Mouse (Mus musculus) lung, postnatal 0 days (tissue): ENCODE results near the gene Calcoco2. TPM values are rescaled to one million over a fixed set of nuclear protein-coding genes. Genes with fewer than 3 reads are reported as not detected.
A peak's percentile ranks its signal among the peaks of the same experiment; 100 is the strongest.

Source experiments
- ATAC-seq: fragments of 200-750 bp; cut with Nextera tagmentation; 2 replicates; pipeline ENCODE4 v1.8.0; 2017; ENCODE audit warnings: moderate library complexity
- DNase-seq: peaks from one replicate; pipeline ENCODE4 v3.0.0-alpha.2; 2016; ENCODE audit warnings: low spot score
- H3K27ac ChIP-seq: fragments of 300-500 bp; sonication (generic); 2 replicates; pipeline ENCODE4 v1.5.1; 2014; ENCODE audit warnings: antibody characterized with exemption, mild to moderate bottlenecking, low read length, mixed read lengths
- H3K27me3 ChIP-seq: fragments of 300-500 bp; sonication (generic); replicated peaks from 2 replicates; pipeline ENCODE4 v1.6.1; 2014; ENCODE audit warnings: low read length, mixed read lengths; ENCODE audit not compliant: insufficient read depth
- H3K36me3 ChIP-seq: fragments of 300-500 bp; sonication (generic); 2 replicates; pipeline ENCODE4 v1.6.1; 2014; ENCODE audit warnings: low read length, mixed read lengths; ENCODE audit not compliant: insufficient read depth
- H3K4me1 ChIP-seq: fragments of 300-500 bp; sonication (generic); 2 replicates; pipeline ENCODE4 v1.6.1; 2014; ENCODE audit warnings: antibody characterized with exemption, low read depth, low read length, mixed read lengths; ENCODE audit not compliant: insufficient read depth
- H3K4me2 ChIP-seq: fragments of 300-500 bp; sonication (generic); replicated peaks from 2 replicates; pipeline ENCODE4 v1.6.1; 2014; ENCODE audit warnings: low read depth, mild to moderate bottlenecking, low read length, moderate library complexity, mixed read lengths
- H3K4me3 ChIP-seq: fragments of 300-500 bp; sonication (generic); 2 replicates; pipeline ENCODE4 v1.5.1; 2014; ENCODE audit warnings: low read depth, low read length
- H3K9ac ChIP-seq: fragments of 300-500 bp; sonication (generic); replicated peaks from 2 replicates; pipeline ENCODE4 v1.6.1; 2014; ENCODE audit warnings: low read depth, mild to moderate bottlenecking
- H3K9me3 ChIP-seq: fragments of 300-500 bp; sonication (generic); 2 replicates; pipeline ENCODE4 v1.6.1; 2016; ENCODE audit warnings: low read length, mixed read lengths
- CTCF ChIP-seq: IDR thresholded peaks from 2 replicates; pipeline ENCODE4 v1.5.1; 2016; ENCODE audit warnings: antibody characterized with exemption, mild to moderate bottlenecking
- EP300 ChIP-seq: IDR thresholded peaks from 2 replicates; pipeline ENCODE4 v1.6.1; 2016; ENCODE audit warnings: antibody characterized with exemption, mild to moderate bottlenecking, control low read depth
- WGBS: fragments of 180-500 bp; shearing (Covaris S2); extraction: QIAGEN DNeasy Blood & Tissue Kit; methylation state at CpG from one replicate; pipeline ENCODE4 v1.1.7; 2014; 5-methylcytosine and 5-hydroxymethylcytosine counted together
- polyA plus RNA-seq: library from polyadenylated mRNA; unstranded; fragments of >200 nt; fragmentation: Nextera tagmentation; extraction: Ambion mirVana; gene quantifications from 2 replicates; pipeline ENCODE4 v1.2.1, GENCODE M21; 2015

The Calcoco2 gene
- polyA plus RNA-seq, 1 experiment from 2014 or later: 0.74 TPM

- H3K27me3 ChIP-seq: no peaks in the 10 kb centered on the region
These were observed 46.4 kb downstream of the Calcoco2 start, which contains the start of gene Ube2z for GRCm38 (mm10) chr11:96065215-96065911. Gene Ube2z, minus strand, starts transcription at chr11:96065388.

GRCm38 (mm10) chr11:96064521-96065214 is 47.1 kb downstream of the Calcoco2 start:
- Histone ChIP-seq H3K4me2 (peak overlapping the region; percentile 76), H3K4me3 (peak overlapping the region; percentile 76), H3K4me1 (peaks cover 8% of the 10 kb centered on the region; the same call in 1 of the 2 replicates), H3K9ac (peak overlapping the region; percentile 88), H3K27ac (peak overlapping the region; percentile 88), H3K36me3 (peaks cover 7% of the 10 kb centered on the region; the same call in 1 of the 2 replicates), H3K27me3 (no peaks in the 10 kb centered on the region), H3K9me3 (no peaks in the 10 kb centered on the region)
- peak; percentile 58 for ATAC-seq
- WGBS: 2% methylated on average over 25 of the region's 64 CpGs
- DNase-seq: peak; percentile 58
- TF ChIP-seq CTCF (no peak), EP300 (no peak)

More at GRCm38 (mm10) chr11:96065215-96065911, 46.4 kb downstream of the Calcoco2 start, which contains the start of gene Ube2z:
- Histone ChIP-seq H3K4me1 (peaks cover 8% of the 10 kb centered on the region; the same call in 1 of the 2 replicates), H3K36me3 (peaks cover 6% of the 10 kb centered on the region; the same call in 1 of the 2 replicates), H3K9ac (peak within 1 kb of the TSS; percentile 88), H3K9me3 (no peaks in the 10 kb centered on the region), H3K4me3 (peak within 1 kb of the TSS; percentile 76), H3K27ac (peak within 1 kb of the TSS; percentile 88), H3K4me2 (peak within 1 kb of the TSS; percentile 76)
- ATAC-seq (peak; percentile 98), DNase-seq (peak; percentile 98)
- TF ChIP-seq CTCF (peak; percentile 38), EP300 (no peak)
- 5% methylated on average over 41 of the region's 50 CpGs for WGBS

GRCm38 (mm10) chr11:96058309-96058708 is 53.5 kb downstream of the Calcoco2 start:
- 93% methylated on average over 4 of the region's 4 CpGs for WGBS
- 0 out of 2 replicates have a peak, but pooled peaks cover 2% of the 10 kb centered on the region for H3K4me1 ChIP-seq
- no peak overlapping the region for H3K4me2 ChIP-seq
- TF ChIP-seq EP300: no peak
- no peak for TF ChIP-seq CTCF
- DNase-seq (no peak), ATAC-seq (no peak)
- no peak overlapping the region for H3K9ac ChIP-seq
- no peaks in the 10 kb centered on the region for H3K27me3 ChIP-seq
- H3K4me3 ChIP-seq: no peak overlapping the region
- H3K27ac ChIP-seq: no peak overlapping the region
- no peaks in the 10 kb centered on the region for H3K9me3 ChIP-seq
- H3K36me3 ChIP-seq: peaks cover 27% of the 10 kb centered on the region; the same call in 1 of the 2 replicates

GRCm38 (mm10) chr11:96050854-96051253 is 60.9 kb downstream of the Calcoco2 start:
- DNase-seq (no peak), ATAC-seq (no peak)
- no peak for TF ChIP-seq CTCF
- Histone ChIP-seq H3K27me3 (no peaks in the 10 kb centered on the region), H3K4me1 (no peaks in the 10 kb centered on the region), H3K27ac (no peak overlapping the region), H3K9me3 (no peaks in the 10 kb centered on the region), H3K9ac (no peak overlapping the region), H3K36me3 (peaks cover 53% of the 10 kb centered on the region; the same call in 1 of the 2 replicates), H3K4me3 (no peak overlapping the region), H3K4me2 (no peak overlapping the region)
- 95% methylated on average over 3 of the region's 3 CpGs for WGBS

GRCm38 (mm10) chr11:96049939-96050338 is 61.8 kb downstream of the Calcoco2 start:
- Histone ChIP-seq H3K36me3 (peaks cover 49% of the 10 kb centered on the region; the same call in 1 of the 2 replicates), H3K4me2 (no peak overlapping the region), H3K9ac (no peak overlapping the region), H3K27ac (no peak overlapping the region), H3K4me1 (no peaks in the 10 kb centered on the region), H3K4me3 (no peak overlapping the region), H3K27me3 (no peaks in the 10 kb centered on the region), H3K9me3 (no peaks in the 10 kb centered on the region)
- ATAC-seq (no peak), DNase-seq (no peak)
- 81% methylated on average over 4 of the region's 4 CpGs for WGBS
- TF ChIP-seq CTCF (no peak), EP300 (no peak)

Other genes starting within 250 kb of the Calcoco2 start
- not detected in 2 replicates for gene B4galnt2, start 197.1 kb downstream of the Calcoco2 start, polyA plus RNA-seq
- 4.3 and 6.1 TPM in 2 replicates for gene Igf2bp1, start 106.0 kb downstream of the Calcoco2 start, polyA plus RNA-seq
- gene Gip, start 87.4 kb downstream of the Calcoco2 start, polyA plus RNA-seq: not detected in 2 replicates
- 72.9 and 77.9 TPM in 2 replicates for gene Snf8, start 77.1 kb downstream of the Calcoco2 start, polyA plus RNA-seq
- gene Ube2z, start 46.6 kb downstream of the Calcoco2 start, polyA plus RNA-seq: 29.6 and 31.6 TPM in 2 replicates
- gene Atp5g1, start 36.3 kb downstream of the Calcoco2 start, polyA plus RNA-seq: 324 and 382 TPM in 2 replicates
- 0.99 and 1.3 TPM in 2 replicates for gene Ttll6, start 21.8 kb upstream of the Calcoco2 start, polyA plus RNA-seq
- gene Hoxb13, start 82.4 kb upstream of the Calcoco2 start, polyA plus RNA-seq: not detected in 2 replicates
- not detected in 2 replicates for gene Hoxb9, start 159.5 kb upstream of the Calcoco2 start, polyA plus RNA-seq
- gene Hoxb8, start 169.9 kb upstream of the Calcoco2 start, polyA plus RNA-seq: 0.23 and 0.35 TPM in 2 replicates
- gene Hoxb7, start 174.7 kb upstream of the Calcoco2 start, polyA plus RNA-seq: 1.3 and 1.9 TPM in 2 replicates
- gene Hoxb6, start 180.5 kb upstream of the Calcoco2 start, polyA plus RNA-seq: 7.3 and 7.4 TPM in 2 replicates
- 16.8 and 17.3 TPM in 2 replicates for gene Hoxb5, start 191.4 kb upstream of the Calcoco2 start, polyA plus RNA-seq
- gene Hoxb4, start 206.3 kb upstream of the Calcoco2 start, polyA plus RNA-seq: 2.6 and 3.0 TPM in 2 replicates
- gene Hoxb3, start 211.4 kb upstream of the Calcoco2 start, polyA plus RNA-seq: 1.5 and 2.2 TPM in 2 replicates
- 16.5 and 16.9 TPM in 2 replicates for gene Hoxb2, start 238.6 kb upstream of the Calcoco2 start, polyA plus RNA-seq